Mouse (Mus musculus) frontal cortex, postnatal 25 days (tissue): ENCODE results near the gene Eif5b.
A peak's percentile ranks its signal among the peaks of the same experiment; 100 is the strongest.
"Not testable (repeated sequence)": the region's sequence is repeated elsewhere in the genome, so short reads cannot be mapped to it uniquely, and the experiment has no call there.

Experiments used
- DNase-seq, 2 experiments: peaks; one replicate each; pipeline ENCODE4 v3.0.0; 2022; ENCODE audit warnings: low spot score in 2 of 2

The Eif5b gene

GRCm38 (mm10) chr1:37997867-37998266, at the start of gene Eif5b, which contains the start of gene Txndc9:
Gene Eif5b, plus strand, starts transcription at chr1:37998010.
Gene Txndc9, minus strand, starts transcription at chr1:37997893.
- peak; percentile 91 to 95 for DNase-seq

- no peak for DNase-seq
These were observed 48.9 kb upstream of the Eif5b start for GRCm38 (mm10) chr1:37948906-37949305.

GRCm38 (mm10) chr1:37954786-37955185, 43.0 kb upstream of the Eif5b start:
- no peak for DNase-seq

- DNase-seq: no peak
These were observed 42.6 kb upstream of the Eif5b start for GRCm38 (mm10) chr1:37955251-37955650.

GRCm38 (mm10) chr1:37956690-37957431, 40.9 kb upstream of the Eif5b start:
- DNase-seq: no peak

- DNase-seq: no peak
These were observed 40.2 kb upstream of the Eif5b start, which contains the start of gene Lyg1 for GRCm38 (mm10) chr1:37957659-37958058. Gene Lyg1, minus strand, starts transcription at chr1:37957759.

GRCm38 (mm10) chr1:37958516-37958915, 39.3 kb upstream of the Eif5b start:
- DNase-seq: no peak

- no peak for DNase-seq
These were observed 38.3 kb upstream of the Eif5b start for GRCm38 (mm10) chr1:37959486-37959885.

GRCm38 (mm10) chr1:37965571-37965970, 32.2 kb upstream of the Eif5b start:
- DNase-seq: no peak

GRCm38 (mm10) chr1:37968746-37969145, 29.1 kb upstream of the Eif5b start:
- no peak for DNase-seq

- DNase-seq: no peak
These were observed 26.3 kb upstream of the Eif5b start for GRCm38 (mm10) chr1:37971520-37971919.

- DNase-seq: not testable (repeated sequence)
These were observed 21.1 kb upstream of the Eif5b start for GRCm38 (mm10) chr1:37976666-37977065.

GRCm38 (mm10) chr1:37977303-37977702, 20.5 kb upstream of the Eif5b start:
- no peak for DNase-seq

- DNase-seq: no peak
These were observed 13.5 kb upstream of the Eif5b start for GRCm38 (mm10) chr1:37984326-37984725.

- DNase-seq: peak; percentile 33 to 35
These were observed 12.0 kb upstream of the Eif5b start for GRCm38 (mm10) chr1:37985764-37986323.

GRCm38 (mm10) chr1:37987856-37988255, 10.0 kb upstream of the Eif5b start:
- DNase-seq: no peak

GRCm38 (mm10) chr1:37996226-37996625, 1.6 kb upstream of the Eif5b start:
- no peak for DNase-seq

- peak; percentile 94 to 96 for DNase-seq
These were observed 829 bp upstream of the Eif5b start for GRCm38 (mm10) chr1:37996877-37997484.

- DNase-seq: no peak
These were observed 775 bp downstream of the Eif5b start for GRCm38 (mm10) chr1:37998371-37999199.

- DNase-seq: no peak
These were observed 1.7 kb downstream of the Eif5b start for GRCm38 (mm10) chr1:37999552-37999951.

GRCm38 (mm10) chr1:38000844-38001243, 3.0 kb downstream of the Eif5b start:
- DNase-seq: no peak

- no peak for DNase-seq
These were observed 4.1 kb downstream of the Eif5b start for GRCm38 (mm10) chr1:38001956-38002355.
